Comparison of ENCODE assay signal across 8 mouse cellular contexts in genomic region chr2:165112149-165112548, GRCm38 (mm10). TPM values are rescaled to one million over a fixed set of nuclear protein-coding genes. Genes with fewer than 3 reads are reported as not detected.
A peak's percentile ranks its signal among the peaks of the same experiment; 100 is the strongest.
DNase-seq lines count a peak whose midpoint lies in the region; ATAC-seq and TF ChIP-seq lines count a peak whose summit lies in the region.

No protein-coding gene starts in this region.

- no peak overlapping the region for H3K4me3 ChIP-seq in kidney, adult 2 months (ENCODE audit: insufficient read depth, low read depth, low read length)
- no peak overlapping the region for H3K4me3 ChIP-seq in limb, embryonic 14.5 days (replicated peaks; ENCODE audit: low read length)
- H3K4me3 ChIP-seq in midbrain, embryonic 16.5 days (ENCODE audit: low read depth, low read length) = peak overlapping the region; percentile 12; the same call in 1 of the 2 replicates

- no peak overlapping the region for H3K9ac ChIP-seq in limb, embryonic 14.5 days (ENCODE audit: low read depth, low read length, severe bottlenecking)
- 0 out of 2 replicates have a peak overlapping the region, but pooled peaks have one; percentile 10 for H3K9ac ChIP-seq in midbrain, embryonic 16.5 days (ENCODE audit: low read depth, low read length)

- TF ChIP-seq CTCF in kidney, adult 2 months (conservative IDR thresholded peaks at IDR 0.05; ENCODE audit: insufficient read depth, insufficient read length, low read depth, low read length) = peak; percentile 73

- H3K4me2 ChIP-seq in limb, embryonic 14.5 days (replicated peaks; ENCODE audit: low read depth, low read length, severe bottlenecking) = peak overlapping the region; percentile 7; the same call in 1 of the 2 replicates
- peak overlapping the region; percentile 25 for H3K4me2 ChIP-seq in midbrain, embryonic 16.5 days (ENCODE audit: low read length)

- H3K4me1 ChIP-seq in kidney, adult 2 months (ENCODE audit: control insufficient read depth, insufficient read depth, low read length) = no peaks in the 10 kb centered on the region
- no peaks in the 10 kb centered on the region for H3K4me1 ChIP-seq in limb, embryonic 14.5 days (ENCODE audit: control insufficient read depth, insufficient read depth, low read length)
- H3K4me1 ChIP-seq in midbrain, embryonic 16.5 days (ENCODE audit: control insufficient read depth, insufficient read depth, low read length) = no peaks in the 10 kb centered on the region

- WGBS in kidney, adult 2 months = under 1% methylated on average over 54 of the region's 54 CpGs
- under 1% methylated on average over 45 of the region's 54 CpGs for WGBS in limb, embryonic 14.5 days
- under 1% methylated on average over 49 of the region's 54 CpGs for WGBS in midbrain, embryonic 16.5 days

- no peak overlapping the region for H3K27ac ChIP-seq in kidney, adult 2 months (ENCODE audit: insufficient read depth, low read depth, low read length)
- no peak overlapping the region for H3K27ac ChIP-seq in limb, embryonic 14.5 days (replicated peaks; ENCODE audit: low read depth, low read length)
- no peak overlapping the region for H3K27ac ChIP-seq in midbrain, embryonic 16.5 days (ENCODE audit: low read length)

- TF ChIP-seq POLR2A in kidney, adult 2 months (IDR thresholded peaks at IDR 0.05; ENCODE audit: low read depth, low read length) = no peak
- TF ChIP-seq POLR2A in limb, embryonic 14.5 days (IDR thresholded peaks at IDR 0.05; ENCODE audit: borderline replicate concordance, extremely low read depth, insufficient read depth, insufficient read length) = no peak

- no peaks in the 10 kb centered on the region for H3K9me3 ChIP-seq in limb, embryonic 14.5 days (ENCODE audit: control insufficient read depth, low read length)
- H3K9me3 ChIP-seq in midbrain, embryonic 16.5 days (replicated peaks; ENCODE audit: control insufficient read depth, low read length, poor library complexity, severe bottlenecking) = no peaks in the 10 kb centered on the region

- H3K27me3 ChIP-seq in kidney, adult 2 months (replicated peaks; ENCODE audit: control insufficient read depth, insufficient read depth, low read length) = no peaks in the 10 kb centered on the region
- peaks cover 69% of the 10 kb centered on the region for H3K27me3 ChIP-seq in limb, embryonic 14.5 days (ENCODE audit: control insufficient read depth, insufficient read depth, low read length)
- peaks cover 13% of the 10 kb centered on the region for H3K27me3 ChIP-seq in midbrain, embryonic 16.5 days (ENCODE audit: control insufficient read depth, insufficient read depth, low read depth, low read length)

- H3K36me3 ChIP-seq in kidney, adult 2 months (ENCODE audit: control insufficient read depth, insufficient read depth, low read length) = no peaks in the 10 kb centered on the region
- no peaks in the 10 kb centered on the region for H3K36me3 ChIP-seq in limb, embryonic 14.5 days (ENCODE audit: control insufficient read depth, insufficient read depth, low read length)
- no peaks in the 10 kb centered on the region for H3K36me3 ChIP-seq in midbrain, embryonic 16.5 days (ENCODE audit: control insufficient read depth, insufficient read depth, low read length)

- peak; percentile 78 for ATAC-seq in limb, embryonic 14.5 days (ENCODE audit: low FRiP score, low read depth)
- peak; percentile 29 for ATAC-seq in midbrain, embryonic 16.5 days
- no peak for ATAC-seq in erythroblast, adult 5-6 weeks (replicated peaks; ENCODE audit: low FRiP score, poor library complexity, severe bottlenecking)

- DNase-seq in adrenal gland, postnatal 25 days = peak; percentile 94
- DNase-seq in embryo, embryonic 11.5 days (ENCODE audit: low read depth, low spot score) = peak; percentile 81
- DNase-seq in heart, adult 8-10 months (ENCODE audit: low spot score) = peak; percentile 65
- DNase-seq in kidney, adult 2 months = peak; percentile 75
- peak; percentile 86 for DNase-seq in limb, embryonic 14.5 days (ENCODE audit: low spot score)
- peak; percentile 58 to 86 for DNase-seq in spleen, adult 18-20 months

RNA-seq across cellular contexts. Expression of gene 1700025C18Rik, which starts 21.6 kb away (rescaled TPM):
- not detected in 2 replicates for total RNA-seq in adrenal gland, postnatal 25 days (2021)
- not detected for total RNA-seq in heart, adult 8-10 months (2022)
- not detected in 2 replicates for polyA plus RNA-seq in kidney, adult 2 months (2012; rRNA removed)
- not detected in 2 replicates for polyA plus RNA-seq in limb, embryonic 14.5 days (2012; rRNA removed)
- polyA plus RNA-seq in limb, embryonic 14.5 days (2014; fragmentation: Nextera tagmentation; extraction: Ambion mirVana) = not detected in 2 replicates
- not detected in 2 replicates for polyA plus RNA-seq in midbrain, embryonic 16.5 days (2015; fragmentation: Nextera tagmentation; extraction: Ambion mirVana)
- total RNA-seq in erythroblast, adult 5-6 weeks (2015; ENCODE audit: low replicate concordance) = not detected in 2 replicates
- total RNA-seq in erythroblast, adult 5-6 weeks (2017; ENCODE audit: low replicate concordance) = not detected in 2 replicates

RNA-seq across cellular contexts. Expression of gene Cd40, which starts 56.7 kb away (rescaled TPM):
- total RNA-seq in adrenal gland, postnatal 25 days (2021) = 2.1 and 3.9 TPM in 2 replicates
- 1 to 10 TPM; 1.6 to 2.4 (median 1.9) TPM for total RNA-seq in heart, adult 8-10 months (2022)
- polyA plus RNA-seq in kidney, adult 2 months (2012; rRNA removed) = 6.1 and 11.2 TPM in 2 replicates
- polyA plus RNA-seq in limb, embryonic 14.5 days (2012; rRNA removed) = 9.7 and 11.7 TPM in 2 replicates
- polyA plus RNA-seq in limb, embryonic 14.5 days (2014; fragmentation: Nextera tagmentation; extraction: Ambion mirVana) = 7.4 and 9.1 TPM in 2 replicates
- polyA plus RNA-seq in midbrain, embryonic 16.5 days (2015; fragmentation: Nextera tagmentation; extraction: Ambion mirVana) = 6.0 TPM in 2 replicates
- 10.2 TPM in 1 of 2 replicates, not detected in the other for total RNA-seq in erythroblast, adult 5-6 weeks (2015; ENCODE audit: low replicate concordance)
- 3.6 and 5.1 TPM in 2 replicates for total RNA-seq in erythroblast, adult 5-6 weeks (2017; ENCODE audit: low replicate concordance)
